Mouse (Mus musculus) erythroid progenitor cell, adult 5-6 weeks (primary cell): ENCODE data around the gene Slc22a14. TPM values are rescaled to one million over a fixed set of nuclear protein-coding genes. Genes with fewer than 3 reads are reported as not detected.
"Not testable (repeated sequence)": the region's sequence is repeated elsewhere in the genome, so short reads cannot be mapped to it uniquely, and the experiment has no call there.

Experiments
- ATAC-seq: replicated peaks from 2 replicates; pipeline ENCODE4 v1.8.0; 2016; ENCODE audit warnings: moderate number of reproducible peaks, mild to moderate bottlenecking, moderate TSS enrichment, inconsistent platforms; ENCODE audit not compliant: poor library complexity, low FRiP score, severe bottlenecking
- total RNA-seq, 2 experiments: library from RNA; stranded (forward) in 1 of 2; stranded (reverse) in 1 of 2; fragments of 150-400 nt in 1 of 2; fragments of 186-747, 209-891 nt in 1 of 2; gene quantifications; 2 replicates each; pipeline versions ENCODE4 v1.2.3 to v1.2.4; 2015 to 2017; ENCODE audit warnings: low replicate concordance in 2 of 2

The Slc22a14 gene
- total RNA-seq, 2 experiments from 2014 or later: not detected

- no peak for ATAC-seq
Observed at GRCm38 (mm10) chr9:119328488-119328887, 36.9 kb downstream of the Slc22a14 start.

GRCm38 (mm10) chr9:119324130-119324529 lies 41.2 kb downstream of the Slc22a14 start:
- no peak for ATAC-seq

- ATAC-seq: peak; percentile 39
Observed at GRCm38 (mm10) chr9:119323260-119323645, 42.1 kb downstream of the Slc22a14 start.

GRCm38 (mm10) chr9:119322289-119323259 lies 42.8 kb downstream of the Slc22a14 start, which contains the start of gene Oxsr1:
Gene Oxsr1, minus strand, starts transcription at chr9:119322427.
- peak; percentile 90 for ATAC-seq

GRCm38 (mm10) chr9:119321392-119322229 lies 43.7 kb downstream of the Slc22a14 start:
- ATAC-seq: peak; percentile 16

GRCm38 (mm10) chr9:119320946-119321345 lies 44.4 kb downstream of the Slc22a14 start:
- no peak for ATAC-seq

- no peak for ATAC-seq
Observed at GRCm38 (mm10) chr9:119320446-119320845, 44.9 kb downstream of the Slc22a14 start.

GRCm38 (mm10) chr9:119318891-119319290 lies 46.5 kb downstream of the Slc22a14 start:
- no peak for ATAC-seq

- ATAC-seq: no peak; the same call in 1 of the 2 replicates
Observed at GRCm38 (mm10) chr9:119313096-119313495, 52.3 kb downstream of the Slc22a14 start.

- ATAC-seq: no peak
Observed at GRCm38 (mm10) chr9:119309067-119309466, 56.3 kb downstream of the Slc22a14 start.

- no peak for ATAC-seq
Observed at GRCm38 (mm10) chr9:119305863-119306262, 59.5 kb downstream of the Slc22a14 start.

- no peak for ATAC-seq
Observed at GRCm38 (mm10) chr9:119298563-119298962, 66.8 kb downstream of the Slc22a14 start.

GRCm38 (mm10) chr9:119297696-119298095 lies 67.7 kb downstream of the Slc22a14 start:
- no peak for ATAC-seq

GRCm38 (mm10) chr9:119290791-119291190 lies 74.6 kb downstream of the Slc22a14 start:
- no peak for ATAC-seq

- no peak for ATAC-seq
Observed at GRCm38 (mm10) chr9:119280894-119281682, 84.3 kb downstream of the Slc22a14 start.

GRCm38 (mm10) chr9:119278031-119278430 lies 87.3 kb downstream of the Slc22a14 start:
- no peak for ATAC-seq

GRCm38 (mm10) chr9:119276321-119276720 lies 89.0 kb downstream of the Slc22a14 start:
- ATAC-seq: no peak

GRCm38 (mm10) chr9:119274814-119275213 lies 90.5 kb downstream of the Slc22a14 start:
- ATAC-seq: not testable (repeated sequence)

GRCm38 (mm10) chr9:119271496-119271895 lies 93.9 kb downstream of the Slc22a14 start:
- ATAC-seq: no peak
